Mouse (Mus musculus) lung, postnatal 0 days (tissue): ENCODE measurements around the gene Rbm34. TPM values are rescaled to one million over a fixed set of nuclear protein-coding genes. Genes with fewer than 3 reads are reported as not detected.

Source experiments
- ATAC-seq: fragments of 200-750 bp; cut with Nextera tagmentation; 2 replicates; pipeline ENCODE4 v1.8.0; 2017; ENCODE audit warnings: moderate library complexity
- DNase-seq: peaks from one replicate; pipeline ENCODE4 v3.0.0-alpha.2; 2016; ENCODE audit warnings: low spot score
- H3K27ac ChIP-seq: fragments of 300-500 bp; sonication (generic); 2 replicates; pipeline ENCODE4 v1.5.1; 2014; ENCODE audit warnings: antibody characterized with exemption, mild to moderate bottlenecking, low read length, mixed read lengths
- H3K27me3 ChIP-seq: fragments of 300-500 bp; sonication (generic); replicated peaks from 2 replicates; pipeline ENCODE4 v1.6.1; 2014; ENCODE audit warnings: low read length, mixed read lengths; ENCODE audit not compliant: insufficient read depth
- H3K36me3 ChIP-seq: fragments of 300-500 bp; sonication (generic); 2 replicates; pipeline ENCODE4 v1.6.1; 2014; ENCODE audit warnings: low read length, mixed read lengths; ENCODE audit not compliant: insufficient read depth
- H3K4me1 ChIP-seq: fragments of 300-500 bp; sonication (generic); 2 replicates; pipeline ENCODE4 v1.6.1; 2014; ENCODE audit warnings: antibody characterized with exemption, low read depth, low read length, mixed read lengths; ENCODE audit not compliant: insufficient read depth
- H3K4me2 ChIP-seq: fragments of 300-500 bp; sonication (generic); replicated peaks from 2 replicates; pipeline ENCODE4 v1.6.1; 2014; ENCODE audit warnings: low read depth, mild to moderate bottlenecking, low read length, moderate library complexity, mixed read lengths
- H3K4me3 ChIP-seq: fragments of 300-500 bp; sonication (generic); 2 replicates; pipeline ENCODE4 v1.5.1; 2014; ENCODE audit warnings: low read depth, low read length
- H3K9ac ChIP-seq: fragments of 300-500 bp; sonication (generic); replicated peaks from 2 replicates; pipeline ENCODE4 v1.6.1; 2014; ENCODE audit warnings: low read depth, mild to moderate bottlenecking
- H3K9me3 ChIP-seq: fragments of 300-500 bp; sonication (generic); 2 replicates; pipeline ENCODE4 v1.6.1; 2016; ENCODE audit warnings: low read length, mixed read lengths
- CTCF ChIP-seq: IDR thresholded peaks from 2 replicates; pipeline ENCODE4 v1.5.1; 2016; ENCODE audit warnings: antibody characterized with exemption, mild to moderate bottlenecking
- EP300 ChIP-seq: IDR thresholded peaks from 2 replicates; pipeline ENCODE4 v1.6.1; 2016; ENCODE audit warnings: antibody characterized with exemption, mild to moderate bottlenecking, control low read depth
- WGBS: fragments of 180-500 bp; shearing (Covaris S2); extraction: QIAGEN DNeasy Blood & Tissue Kit; methylation state at CpG from one replicate; pipeline ENCODE4 v1.1.7; 2014; 5-methylcytosine and 5-hydroxymethylcytosine counted together
- polyA plus RNA-seq: library from polyadenylated mRNA; unstranded; fragments of >200 nt; fragmentation: Nextera tagmentation; extraction: Ambion mirVana; gene quantifications from 2 replicates; pipeline ENCODE4 v1.2.1, GENCODE M21; 2015

Gene Rbm34
- 15.5 and 18.9 TPM in 2 replicates for polyA plus RNA-seq

- H3K4me2 ChIP-seq, result peak within 1 kb of the TSS; percentile 82
- H3K9ac ChIP-seq, result peak within 1 kb of the TSS; percentile 51
- peak; percentile 98 for DNase-seq
- TF ChIP-seq EP300, result peak; percentile 54; the same call in 1 of the 2 replicates
- TF ChIP-seq CTCF, result no peak; the same call in 1 of the 2 replicates
- H3K4me1 ChIP-seq, result peaks cover 2% of the 10 kb centered on the region; the same call in 1 of the 2 replicates
- 0 out of 2 replicates have a peak, but pooled peaks cover 5% of the 10 kb centered on the region for H3K36me3 ChIP-seq
- 0 out of 2 replicates have a peak within 1 kb of the TSS, but pooled peaks have one; percentile 35 for H3K27ac ChIP-seq
- H3K9me3 ChIP-seq, result no peaks in the 10 kb centered on the region
- H3K4me3 ChIP-seq, result peak within 1 kb of the TSS; percentile 86
- H3K27me3 ChIP-seq, result no peaks in the 10 kb centered on the region
- peak; percentile 99 for ATAC-seq
- WGBS, result 4% methylated on average over 43 of the region's 50 CpGs
These were observed at the start of gene Rbm34 for GRCm38 (mm10) chr8:126970579-126971313. Rbm34 (minus strand) TSS chr8:126971071.

- ATAC-seq (no peak), DNase-seq (peak; percentile 20)
- Histone ChIP-seq H3K4me3 (no peak overlapping the region), H3K9ac (no peak overlapping the region), H3K27me3 (no peaks in the 10 kb centered on the region), H3K4me2 (no peak overlapping the region), H3K9me3 (no peaks in the 10 kb centered on the region), H3K27ac (no peak overlapping the region), H3K4me1 (no peaks in the 10 kb centered on the region), H3K36me3 (no peaks in the 10 kb centered on the region)
- no peak for TF ChIP-seq CTCF
- no peak for TF ChIP-seq EP300
- 57% methylated on average over 9 of the region's 9 CpGs for WGBS
These were observed 40.8 kb upstream of the Rbm34 start for GRCm38 (mm10) chr8:127011668-127012067.

- Histone ChIP-seq H3K9ac (no peak overlapping the region), H3K4me1 (no peaks in the 10 kb centered on the region), H3K4me3 (no peak overlapping the region), H3K4me2 (no peak overlapping the region), H3K27me3 (no peaks in the 10 kb centered on the region), H3K9me3 (no peaks in the 10 kb centered on the region), H3K27ac (no peak overlapping the region), H3K36me3 (no peaks in the 10 kb centered on the region)
- WGBS, result 78% methylated on average over 1 of the region's 1 CpGs
- ATAC-seq, result no peak
- no peak for DNase-seq
- no peak for TF ChIP-seq CTCF
- no peak for TF ChIP-seq EP300
These were observed 23.6 kb upstream of the Rbm34 start for GRCm38 (mm10) chr8:126994506-126994905.

- Histone ChIP-seq H3K36me3 (no peaks in the 10 kb centered on the region), H3K27ac (no peak overlapping the region), H3K9me3 (no peaks in the 10 kb centered on the region), H3K4me1 (no peaks in the 10 kb centered on the region), H3K4me2 (no peak overlapping the region), H3K27me3 (no peaks in the 10 kb centered on the region), H3K4me3 (no peak overlapping the region), H3K9ac (no peak overlapping the region)
- TF ChIP-seq EP300 (no peak), CTCF (peak; percentile 44)
- 70% methylated on average over 5 of the region's 5 CpGs for WGBS
- peak; percentile 61 for DNase-seq
- ATAC-seq, result no peak
These were observed 18.7 kb upstream of the Rbm34 start for GRCm38 (mm10) chr8:126989363-126990153.

GRCm38 (mm10) chr8:126988346-126989006 lies 17.6 kb upstream of the Rbm34 start:
- WGBS, result 46% methylated on average over 16 of the region's 16 CpGs

GRCm38 (mm10) chr8:126986495-126986894 lies 15.6 kb upstream of the Rbm34 start:
- ATAC-seq, result peak; percentile 37; the same call in 1 of the 2 replicates
- TF ChIP-seq CTCF, result peak; percentile 100
- TF ChIP-seq EP300, result no peak
- 3% methylated on average over 12 of the region's 12 CpGs for whole genome bisulfite sequencing
- H3K4me3 ChIP-seq, result no peak overlapping the region
- no peaks in the 10 kb centered on the region for H3K4me1 ChIP-seq
- H3K27ac ChIP-seq, result no peak overlapping the region
- H3K9me3 ChIP-seq, result no peaks in the 10 kb centered on the region
- DNase-seq, result peak; percentile 91
- no peaks in the 10 kb centered on the region for H3K27me3 ChIP-seq
- no peak overlapping the region for H3K4me2 ChIP-seq
- no peaks in the 10 kb centered on the region for H3K36me3 ChIP-seq
- H3K9ac ChIP-seq, result no peak overlapping the region

More at GRCm38 (mm10) chr8:126988346-126989006, 17.6 kb upstream of the Rbm34 start:
- no peak overlapping the region for H3K4me3 ChIP-seq
- H3K9me3 ChIP-seq, result no peaks in the 10 kb centered on the region
- no peaks in the 10 kb centered on the region for H3K4me1 ChIP-seq
- H3K27ac ChIP-seq, result no peak overlapping the region
- DNase-seq (peak; percentile 31), ATAC-seq (no peak)
- TF ChIP-seq EP300 (no peak), CTCF (peak; percentile 42)
- no peaks in the 10 kb centered on the region for H3K27me3 ChIP-seq
- H3K4me2 ChIP-seq, result no peak overlapping the region
- H3K9ac ChIP-seq, result no peak overlapping the region
- no peaks in the 10 kb centered on the region for H3K36me3 ChIP-seq
